Mouse (Mus musculus): ENCODE measurements around the gene Nrl.

Gene Nrl

GRCm38 (mm10) chr14:55479629-55480028, 45.2 kb downstream of the Nrl start:
- DNase-seq: no peak

DNA sequence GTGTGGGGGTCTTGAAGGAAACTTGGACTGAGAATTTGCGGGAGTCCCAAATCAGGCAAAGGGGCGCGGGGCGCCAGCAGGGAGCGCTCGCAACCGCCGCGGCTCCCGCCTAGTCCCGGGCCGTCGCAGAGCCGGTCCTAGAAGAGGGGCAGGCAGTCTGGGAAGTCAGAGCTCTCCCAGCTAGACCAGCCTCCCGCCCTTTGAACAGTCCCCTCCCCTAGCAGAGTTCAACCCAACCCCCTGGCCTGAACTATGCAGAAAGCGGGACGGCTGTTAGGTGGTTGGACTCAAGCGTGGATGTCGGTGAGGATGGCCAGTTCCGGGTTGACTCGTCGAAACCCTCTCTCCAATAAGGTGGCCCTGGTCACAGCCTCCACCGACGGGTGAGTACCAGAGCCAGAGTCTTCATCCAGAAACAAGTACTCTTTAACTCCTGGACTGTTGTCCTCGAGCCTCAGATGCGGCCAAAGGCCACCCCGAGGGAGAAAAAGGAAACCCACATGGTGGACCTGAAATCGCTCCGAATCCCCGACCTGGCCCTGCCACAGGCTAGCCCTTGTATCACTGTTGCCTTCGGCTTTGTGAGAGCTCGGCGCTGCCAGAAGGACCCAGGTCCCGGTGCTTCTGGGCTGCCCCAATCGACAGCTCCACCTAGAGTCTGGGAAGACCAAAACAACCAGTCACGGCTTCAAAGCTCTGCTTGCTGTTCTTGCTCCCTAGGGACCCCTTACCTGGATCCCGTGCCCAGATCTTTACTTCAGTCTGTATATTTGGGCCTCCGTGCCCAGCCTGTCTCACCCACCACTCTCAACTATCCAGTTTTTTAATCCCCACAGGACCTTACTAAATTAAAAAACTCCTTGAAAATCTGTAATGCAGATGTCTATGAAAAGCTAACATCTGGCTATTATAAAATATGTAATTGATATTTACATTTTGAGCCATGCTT, 45.9 kb downstream of the Nrl start, which contains the start of gene Dhrs4:
Dhrs4 (plus strand) TSS at position 108 of the 949 bp plus-strand sequence.
- peak; percentile 90 for DNase-seq

- DNase-seq: no peak
Measured at GRCm38 (mm10) chr14:55477829-55478228, 47.0 kb downstream of the Nrl start.

GRCm38 (mm10) chr14:55477421-55477820, 47.4 kb downstream of the Nrl start:
- no peak for DNase-seq

- DNase-seq: no peak
Measured at GRCm38 (mm10) chr14:55475654-55476053, 49.1 kb downstream of the Nrl start.

DNA sequence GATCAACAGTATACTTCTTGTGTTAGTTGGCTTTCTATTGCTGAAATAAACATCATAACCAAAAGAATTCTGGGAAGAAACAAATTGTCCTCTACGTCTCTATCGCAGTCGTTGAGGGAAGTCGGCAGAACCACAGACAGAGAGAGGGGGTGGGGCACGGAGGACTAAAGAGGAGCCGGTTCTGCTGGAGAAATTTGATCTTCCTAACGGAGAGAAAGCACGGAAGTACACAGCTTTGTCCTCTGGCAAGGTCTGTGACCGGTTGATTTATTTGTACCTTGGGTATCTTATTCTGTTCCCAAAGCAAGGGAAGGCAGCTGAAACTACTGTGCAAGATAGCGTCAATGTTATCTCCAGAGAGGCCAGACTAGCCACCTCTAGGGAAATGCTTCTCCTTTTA, 54.0 kb downstream of the Nrl start:
- peak; percentile 46 for DNase-seq

DNA sequence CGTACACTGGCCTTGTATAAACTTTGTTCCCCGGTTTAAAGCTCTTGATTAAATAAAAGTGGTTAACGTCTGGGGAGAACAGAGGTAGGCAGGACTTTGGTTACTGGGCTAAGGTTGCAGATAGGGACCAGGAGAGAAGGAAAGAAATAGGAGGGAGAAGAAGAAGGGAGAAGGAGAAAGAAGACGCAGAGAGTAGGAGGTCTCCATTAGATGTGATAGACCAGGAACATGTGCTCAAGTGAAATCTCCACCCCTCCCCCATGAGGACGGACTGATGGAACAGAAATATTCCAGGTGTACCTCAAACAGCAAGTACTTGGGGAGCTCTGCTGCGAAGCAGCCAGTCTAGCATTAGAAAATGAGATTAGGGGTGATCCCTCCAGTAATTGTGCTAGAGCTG, 55.0 kb downstream of the Nrl start:
- DNase-seq: no peak

- no peak for DNase-seq
Measured at GRCm38 (mm10) chr14:55469041-55469440, 55.7 kb downstream of the Nrl start.

All from lung, postnatal 10 days (tissue).